Mouse (Mus musculus) lung, adult 2 months (tissue): ENCODE measurements around the gene Gm17455.

Source experiments
- CTCF ChIP-seq: fragments of 200-500 bp; IDR thresholded peaks from 2 replicates; pipeline ENCODE4 v1.5.1; 2011; ENCODE audit warnings: mild to moderate bottlenecking, low read length, control low read depth; ENCODE audit not compliant: insufficient read depth
- POLR2A ChIP-seq: fragments of 200-500 bp; IDR thresholded peaks from 2 replicates; pipeline ENCODE4 v1.6.1; 2011; ENCODE audit warnings: low read depth, mild to moderate bottlenecking, control low read depth, low read length, borderline replicate concordance; ENCODE audit errors: extremely low read depth

- no peak for TF ChIP-seq CTCF
- no peak for TF ChIP-seq POLR2A
These were observed 19.3 kb upstream of the Gm17455 start for GRCm38 (mm10) chr10:60380229-60380628.
